Mouse (Mus musculus): ENCODE measurements around the gene Prmt3. TPM values are rescaled to one million over a fixed set of nuclear protein-coding genes. Genes with fewer than 3 reads are reported as not detected.

Gene Prmt3
- polyA plus RNA-seq, 1 experiment: 14.6 TPM

- no peak overlapping the region for H3K4me3 ChIP-seq (replicated peaks; ENCODE audit: control insufficient read depth, low read depth, low read length)
- TF ChIP-seq POLR2A (IDR thresholded peaks at IDR 0.05; ENCODE audit: borderline replicate concordance, control insufficient read depth, low read depth, low read length) (no peak), CTCF (IDR thresholded peaks at IDR 0.05; ENCODE audit: control insufficient read depth, insufficient read depth, low read length) (no peak)
- 70% methylated on average over 6 of the region's 6 CpGs for WGBS
- no peak overlapping the region for H3K27ac ChIP-seq (ENCODE audit: control insufficient read depth, insufficient read depth, low read depth, low read length, poor library complexity)
- no peaks in the 10 kb centered on the region for H3K4me1 ChIP-seq (ENCODE audit: control insufficient read depth, insufficient read depth, low read length)
Observed at GRCm38 (mm10) chr7:49895296-49895695, 117.2 kb downstream of the Prmt3 start.

- Histone ChIP-seq H3K27ac (ENCODE audit: control insufficient read depth, insufficient read depth, low read depth, low read length, poor library complexity) (no peak overlapping the region), H3K4me3 (replicated peaks; ENCODE audit: control insufficient read depth, low read depth, low read length) (no peak overlapping the region), H3K4me1 (ENCODE audit: control insufficient read depth, insufficient read depth, low read length) (no peaks in the 10 kb centered on the region)
- no peak for TF ChIP-seq CTCF (IDR thresholded peaks at IDR 0.05; ENCODE audit: control insufficient read depth, insufficient read depth, low read length)
- 44% methylated on average over 9 of the region's 9 CpGs for WGBS
Observed at GRCm38 (mm10) chr7:49902003-49902552, 123.9 kb downstream of the Prmt3 start.

GRCm38 (mm10) chr7:49907191-49908171, 129.3 kb downstream of the Prmt3 start:
- Histone ChIP-seq H3K4me1 (ENCODE audit: control insufficient read depth, insufficient read depth, low read length) (no peaks in the 10 kb centered on the region), H3K4me3 (replicated peaks; ENCODE audit: control insufficient read depth, low read depth, low read length) (no peak overlapping the region), H3K27ac (ENCODE audit: control insufficient read depth, insufficient read depth, low read depth, low read length, poor library complexity) (no peak overlapping the region)
- TF ChIP-seq CTCF (IDR thresholded peaks at IDR 0.05; ENCODE audit: control insufficient read depth, insufficient read depth, low read length) (no peak), POLR2A (IDR thresholded peaks at IDR 0.05; ENCODE audit: borderline replicate concordance, control insufficient read depth, low read depth, low read length) (no peak)
- 8% methylated on average over 28 of the region's 28 CpGs for WGBS

Other genes with a start within 250 kb of the Prmt3 start
- gene Dbx1, start 141.5 kb upstream of the Prmt3 start, polyA plus RNA-seq (2011; ENCODE audit: insufficient read depth, insufficient read length, low replicate concordance, missing spikeins): not detected in 2 replicates
- gene Htatip2, start 19.2 kb upstream of the Prmt3 start, polyA plus RNA-seq (2011; ENCODE audit: insufficient read depth, insufficient read length, low replicate concordance, missing spikeins): 22.5 and 30.4 TPM in 2 replicates
- not detected in 2 replicates for gene Slc6a5, start 131.8 kb downstream of the Prmt3 start, polyA plus RNA-seq (2011; ENCODE audit: insufficient read depth, insufficient read length, low replicate concordance, missing spikeins)
- gene Nell1, start 196.5 kb downstream of the Prmt3 start, polyA plus RNA-seq (2011; ENCODE audit: insufficient read depth, insufficient read length, low replicate concordance, missing spikeins): not detected in 2 replicates

Data from bone marrow, adult 2 months (tissue).